Mouse (Mus musculus) forebrain, embryonic 16.5 days (tissue): ENCODE results near the gene Gm10382. TPM values are rescaled to one million over a fixed set of nuclear protein-coding genes. Genes with fewer than 3 reads are reported as not detected.

Experiments used
- ATAC-seq: fragments of 200-750 bp; cut with Nextera tagmentation; 2 replicates; pipeline ENCODE4 v1.8.0; 2017; ENCODE audit warnings: mild to moderate bottlenecking, moderate library complexity
- H3K27ac ChIP-seq: fragments of 300-500 bp; sonication (generic); 2 replicates; pipeline ENCODE4 v1.5.1; 2014; ENCODE audit warnings: low read length, control low read depth
- H3K27me3 ChIP-seq: fragments of 300-500 bp; sonication (generic); replicated peaks from 2 replicates; pipeline ENCODE4 v1.6.1; 2014; ENCODE audit warnings: low read length; ENCODE audit not compliant: control insufficient read depth, insufficient read depth
- H3K36me3 ChIP-seq: fragments of 300-500 bp; sonication (generic); 2 replicates; pipeline ENCODE4 v1.6.1; 2014; ENCODE audit not compliant: control insufficient read depth, insufficient read depth
- H3K4me1 ChIP-seq: fragments of 300-500 bp; sonication (generic); replicated peaks from 2 replicates; pipeline ENCODE4 v1.6.1; 2014; ENCODE audit warnings: low read length; ENCODE audit not compliant: control insufficient read depth, insufficient read depth
- H3K4me2 ChIP-seq: fragments of 300-500 bp; sonication (generic); 2 replicates; pipeline ENCODE4 v1.6.1; 2014; ENCODE audit warnings: mild to moderate bottlenecking, low read length, control low read depth
- H3K4me3 ChIP-seq: fragments of 300-500 bp; sonication (generic); replicated peaks from 2 replicates; pipeline ENCODE4 v1.5.1; 2014; ENCODE audit warnings: mild to moderate bottlenecking, low read length, control low read depth
- H3K9ac ChIP-seq: fragments of 300-500 bp; sonication (generic); replicated peaks from 2 replicates; pipeline ENCODE4 v1.6.1; 2014; ENCODE audit warnings: low read depth, low read length, control low read depth
- H3K9me3 ChIP-seq: fragments of 300-500 bp; sonication (generic); 2 replicates; pipeline ENCODE4 v1.6.1; 2016; ENCODE audit warnings: low read length; ENCODE audit not compliant: control insufficient read depth
- whole genome bisulfite sequencing: fragments of 180-500 bp; shearing (Covaris S2); extraction: QIAGEN DNeasy Blood & Tissue Kit; methylation state at CpG from one replicate; pipeline ENCODE4 v1.1.7; 2014; 5-methylcytosine and 5-hydroxymethylcytosine counted together
- polyA plus RNA-seq: library from polyadenylated mRNA; unstranded; fragments of >200 nt; fragmentation: Nextera tagmentation; extraction: Ambion mirVana; gene quantifications from 2 replicates; pipeline ENCODE4 v1.2.1, GENCODE M21; 2015

Gm10382 gene
- polyA plus RNA-seq, 1 experiment from 2014 or later = 0.39 TPM

GRCm38 (mm10) chr5:125364851-125365429 lies 24.2 kb upstream of the Gm10382 start:
- ATAC-seq = no peak
- Histone ChIP-seq H3K36me3 (no peaks in the 10 kb centered on the region), H3K4me3 (no peak overlapping the region), H3K4me2 (no peak overlapping the region), H3K4me1 (0 out of 2 replicates have a peak, but pooled peaks cover 5% of the 10 kb centered on the region), H3K9ac (no peak overlapping the region), H3K9me3 (no peaks in the 10 kb centered on the region), H3K27ac (no peak overlapping the region), H3K27me3 (no peaks in the 10 kb centered on the region)
- 82% methylated on average over 4 of the region's 4 CpGs for WGBS

- Histone ChIP-seq H3K9me3 (no peaks in the 10 kb centered on the region), H3K9ac (no peak overlapping the region), H3K4me1 (no peaks in the 10 kb centered on the region), H3K36me3 (no peaks in the 10 kb centered on the region), H3K27me3 (no peaks in the 10 kb centered on the region), H3K4me2 (no peak overlapping the region), H3K4me3 (no peak overlapping the region), H3K27ac (no peak overlapping the region)
- no peak for ATAC-seq
- WGBS = 64% methylated on average over 5 of the region's 5 CpGs
Observed at GRCm38 (mm10) chr5:125368156-125368555, 21.0 kb upstream of the Gm10382 start.

- WGBS = under 1% methylated on average over 4 of the region's 4 CpGs
- H3K9ac ChIP-seq = no peak overlapping the region
- H3K9me3 ChIP-seq = no peaks in the 10 kb centered on the region
- no peak overlapping the region for H3K4me2 ChIP-seq
- H3K4me1 ChIP-seq = no peaks in the 10 kb centered on the region
- H3K27me3 ChIP-seq = no peaks in the 10 kb centered on the region
- 0 out of 2 replicates have a peak, but pooled peaks have one; percentile 23 for ATAC-seq
- H3K27ac ChIP-seq = no peak overlapping the region
- H3K36me3 ChIP-seq = no peaks in the 10 kb centered on the region
- no peak overlapping the region for H3K4me3 ChIP-seq
Observed at GRCm38 (mm10) chr5:125368568-125368967, 20.6 kb upstream of the Gm10382 start.

GRCm38 (mm10) chr5:125370950-125371693 lies 18.0 kb upstream of the Gm10382 start:
- Histone ChIP-seq H3K4me2 (no peak overlapping the region), H3K36me3 (no peaks in the 10 kb centered on the region), H3K9ac (no peak overlapping the region), H3K4me3 (no peak overlapping the region), H3K27ac (no peak overlapping the region), H3K27me3 (no peaks in the 10 kb centered on the region), H3K9me3 (no peaks in the 10 kb centered on the region), H3K4me1 (no peaks in the 10 kb centered on the region)
- ATAC-seq = no peak
- 76% methylated on average over 7 of the region's 7 CpGs for WGBS

- Histone ChIP-seq H3K27me3 (no peaks in the 10 kb centered on the region), H3K9ac (no peak overlapping the region), H3K9me3 (no peaks in the 10 kb centered on the region), H3K27ac (no peak overlapping the region), H3K4me3 (no peak overlapping the region), H3K4me1 (no peaks in the 10 kb centered on the region), H3K4me2 (no peak overlapping the region), H3K36me3 (no peaks in the 10 kb centered on the region)
- WGBS = 91% methylated on average over 4 of the region's 4 CpGs
- ATAC-seq = no peak
Observed at GRCm38 (mm10) chr5:125372027-125372426, 17.1 kb upstream of the Gm10382 start.

GRCm38 (mm10) chr5:125375871-125376270 lies 13.3 kb upstream of the Gm10382 start:
- H3K27ac ChIP-seq = no peak overlapping the region
- no peaks in the 10 kb centered on the region for H3K9me3 ChIP-seq
- no peaks in the 10 kb centered on the region for H3K27me3 ChIP-seq
- H3K4me2 ChIP-seq = no peak overlapping the region
- WGBS = 87% methylated on average over 2 of the region's 2 CpGs
- no peak overlapping the region for H3K4me3 ChIP-seq
- no peaks in the 10 kb centered on the region for H3K4me1 ChIP-seq
- no peaks in the 10 kb centered on the region for H3K36me3 ChIP-seq
- no peak overlapping the region for H3K9ac ChIP-seq
- no peak for ATAC-seq

GRCm38 (mm10) chr5:125377214-125377613 lies 11.9 kb upstream of the Gm10382 start:
- Histone ChIP-seq H3K4me2 (no peak overlapping the region), H3K27me3 (no peaks in the 10 kb centered on the region), H3K27ac (no peak overlapping the region), H3K4me3 (no peak overlapping the region), H3K9ac (no peak overlapping the region), H3K9me3 (no peaks in the 10 kb centered on the region), H3K4me1 (no peaks in the 10 kb centered on the region), H3K36me3 (no peaks in the 10 kb centered on the region)
- ATAC-seq = no peak
- WGBS = 73% methylated on average over 7 of the region's 7 CpGs

GRCm38 (mm10) chr5:125378919-125379318 lies 10.2 kb upstream of the Gm10382 start:
- no peak for ATAC-seq
- Histone ChIP-seq H3K4me1 (no peaks in the 10 kb centered on the region; the same call in 1 of the 2 replicates), H3K4me3 (no peak overlapping the region), H3K9ac (no peak overlapping the region), H3K27me3 (no peaks in the 10 kb centered on the region), H3K9me3 (no peaks in the 10 kb centered on the region), H3K27ac (no peak overlapping the region), H3K4me2 (no peak overlapping the region), H3K36me3 (no peaks in the 10 kb centered on the region)
- WGBS = 86% methylated on average over 5 of the region's 5 CpGs

- 0 out of 2 replicates have a peak, but pooled peaks have one; percentile 12 for ATAC-seq
- Histone ChIP-seq H3K4me1 (peaks cover 15% of the 10 kb centered on the region), H3K4me3 (no peak overlapping the region), H3K27ac (no peak overlapping the region), H3K9ac (no peak overlapping the region), H3K27me3 (no peaks in the 10 kb centered on the region), H3K4me2 (no peak overlapping the region), H3K9me3 (no peaks in the 10 kb centered on the region), H3K36me3 (peaks cover 8% of the 10 kb centered on the region; the same call in 1 of the 2 replicates)
- 78% methylated on average over 5 of the region's 5 CpGs for WGBS
Observed at GRCm38 (mm10) chr5:125381954-125382672, 7.0 kb upstream of the Gm10382 start.
